In genomic region chr11:112872677-112873367, GRCm38 (mm10) we compare ENCODE assay signal across 11 mouse cellular contexts.
DNase-seq lines count a peak whose midpoint lies in the region; ATAC-seq and TF ChIP-seq lines count a peak whose summit lies in the region.
"Had no signal": no experiment of that assay in that cellular context is flagged by ENCODE, and none has a peak within 500 bp of the region (broad histone marks: within the 10 kb centered on the region; RNA-seq: fewer than 3 reads in every experiment).

No protein-coding gene starts in this region.

- WGBS in forebrain, embryonic 16.5 days: 18% methylated on average over 11 of the region's 11 CpGs
- WGBS in midbrain, embryonic 13.5 days: 34% methylated on average over 11 of the region's 11 CpGs

- H3K27me3 ChIP-seq in forebrain, embryonic 16.5 days (replicated peaks; ENCODE audit: control insufficient read depth, insufficient read depth, low read length): no peaks in the 10 kb centered on the region
- H3K27me3 ChIP-seq in midbrain, embryonic 13.5 days: no peaks in the 10 kb centered on the region

- TF ChIP-seq CTCF in brain, embryonic 14.5 days (IDR thresholded peaks at IDR 0.05; ENCODE audit: borderline replicate concordance, extremely low read depth, insufficient read depth, insufficient read length): no peak

- no peak overlapping the region for H3K9ac ChIP-seq in forebrain, embryonic 16.5 days (replicated peaks; ENCODE audit: low read depth, low read length)
- no peak overlapping the region for H3K9ac ChIP-seq in midbrain, embryonic 13.5 days (replicated peaks)
- H3K9ac ChIP-seq: lung, embryonic 14.5 days had no signal

- H3K36me3 ChIP-seq in forebrain, embryonic 16.5 days (ENCODE audit: control insufficient read depth, insufficient read depth): no peaks in the 10 kb centered on the region
- no peaks in the 10 kb centered on the region for H3K36me3 ChIP-seq in midbrain, embryonic 13.5 days

- peak; percentile 51 for ATAC-seq in forebrain, embryonic 16.5 days
- no peak for ATAC-seq in midbrain, embryonic 13.5 days
- ATAC-seq: CD4-positive, CD25-positive, alpha-beta regulatory T cell, adult 4 months had no signal

- peak; percentile 84 for DNase-seq in brain, embryonic 14.5 days (ENCODE audit: low read depth)
- peak; percentile 41 for DNase-seq in kidney, adult 9 months
- no peak for DNase-seq in lung, postnatal 10 days
- no peak for DNase-seq in embryo, embryonic 10 days (ENCODE audit: low spot score)
- no peak for DNase-seq in T-cell, adult 2 months (ENCODE audit: low spot score)
- no peak for DNase-seq in thymus, postnatal 25 days
- DNase-seq: lung, embryonic 14.5 days had no signal

- no peak overlapping the region for H3K4me3 ChIP-seq in forebrain, embryonic 16.5 days (replicated peaks; ENCODE audit: low read length)
- H3K4me3 ChIP-seq in midbrain, embryonic 13.5 days (replicated peaks): no peak overlapping the region
- H3K4me3 ChIP-seq: left cerebral cortex, adult 2 months had no signal

- H3K4me2 ChIP-seq in forebrain, embryonic 16.5 days (ENCODE audit: low read length): no peak overlapping the region; the same call in 1 of the 2 replicates
- no peak overlapping the region; the same call in 1 of the 2 replicates for H3K4me2 ChIP-seq in midbrain, embryonic 13.5 days (replicated peaks)
- H3K4me2 ChIP-seq: lung, embryonic 14.5 days had no signal

- peaks cover 38% of the 10 kb centered on the region for H3K4me1 ChIP-seq in forebrain, embryonic 16.5 days (replicated peaks; ENCODE audit: control insufficient read depth, insufficient read depth, low read length)
- peaks cover 54% of the 10 kb centered on the region for H3K4me1 ChIP-seq in midbrain, embryonic 13.5 days (replicated peaks)

- no peaks in the 10 kb centered on the region for H3K9me3 ChIP-seq in forebrain, embryonic 16.5 days (ENCODE audit: control insufficient read depth, low read length)
- H3K9me3 ChIP-seq in midbrain, embryonic 13.5 days: no peaks in the 10 kb centered on the region

- H3K27ac ChIP-seq in forebrain, embryonic 16.5 days (ENCODE audit: low read length): peak overlapping the region; percentile 64
- H3K27ac ChIP-seq in midbrain, embryonic 13.5 days: peak overlapping the region; percentile 68
- H3K27ac ChIP-seq: left cerebral cortex, adult 2 months had no signal

- TF ChIP-seq POLR2A in brain, embryonic 14.5 days (IDR thresholded peaks at IDR 0.05; ENCODE audit: borderline replicate concordance, extremely low read depth, insufficient read depth, insufficient read length, poor library complexity, severe bottlenecking): no peak

Comparison
In these comparisons a context has a peak if more than half of its experiments do, and no peak if none do; other contexts are left out.
1. DNase-seq: peak in brain, embryonic 14.5 days (single experiment) and kidney, adult 9 months (single experiment); none in lung, postnatal 10 days (single experiment), embryo, embryonic 10 days (single experiment), T-cell, adult 2 months (single experiment) and thymus, postnatal 25 days (single experiment).